26 mouse cellular contexts compared by ENCODE assay signal in genomic region chr9:25216210-25216609, GRCm38 (mm10). TPM values are rescaled to one million over a fixed set of nuclear protein-coding genes. Genes with fewer than 3 reads are reported as not detected.
DNase-seq lines count a peak whose midpoint lies in the region; ATAC-seq and TF ChIP-seq lines count a peak whose summit lies in the region.
"Had no signal": no experiment of that assay in that cellular context is flagged by ENCODE, and none has a peak within 500 bp of the region (broad histone marks: within the 10 kb centered on the region; RNA-seq: fewer than 3 reads in every experiment).

No protein-coding gene starts in this region.

- peak overlapping the region; percentile 20; the same call in 1 of the 2 replicates for H3K27ac ChIP-seq in heart, adult 2 months
- no peak overlapping the region for H3K27ac ChIP-seq in heart, embryonic 12.5 days (ENCODE audit: poor library complexity, severe bottlenecking)
- H3K27ac ChIP-seq in left cerebral cortex, adult 2 months = peak overlapping the region; percentile 41; the same call in 1 of the 2 replicates
- H3K27ac ChIP-seq in MEL (ENCODE audit: control insufficient read depth, low read depth, low read length) = no peak overlapping the region
- H3K27ac ChIP-seq: embryonic facial prominence, embryonic 13.5 days; forebrain, embryonic 10.5 days; forebrain, embryonic 15.5 days; liver, embryonic 13.5 days; midbrain, embryonic 12.5 days; neural tube, embryonic 13.5 days had no signal

- peaks cover 1% of the 10 kb centered on the region; the same call in 1 of the 2 replicates for H3K4me1 ChIP-seq in heart, adult 2 months (ENCODE audit: control insufficient read depth, insufficient read depth, low read length)
- peaks cover 41% of the 10 kb centered on the region for H3K4me1 ChIP-seq in heart, embryonic 12.5 days (replicated peaks)
- H3K4me1 ChIP-seq in MEL (ENCODE audit: control insufficient read depth in 1 of 2, insufficient read depth in 2 of 2, low read length in 2 of 2) = peaks cover 4 to 8% of the 10 kb centered on the region in 2 experiments

- TF ChIP-seq POLR2A in heart, adult 2 months (IDR thresholded peaks at IDR 0.05; ENCODE audit: insufficient read depth, low read depth, low read length) = no peak
- no peak for TF ChIP-seq POLR2A in MEL (IDR thresholded peaks at IDR 0.05; ENCODE audit: control insufficient read depth in 1 of 2, insufficient read depth in 1 of 2, low read depth in 1 of 2, low read length in 2 of 2, poor library complexity in 1 of 2)

- no peak for TF ChIP-seq CTCF in heart, adult 2 months (IDR thresholded peaks at IDR 0.05)
- TF ChIP-seq CTCF in left cerebral cortex, adult 2 months (IDR thresholded peaks at IDR 0.05) = no peak
- no peak for TF ChIP-seq CTCF in MEL (IDR thresholded peaks at IDR 0.05 in 2 of 3, conservative IDR thresholded peaks at IDR 0.05 in 1 of 3; ENCODE audit: control insufficient read depth in 1 of 3, insufficient read depth in 1 of 3, low read depth in 2 of 3, low read length in 3 of 3, poor library complexity in 1 of 3, severe bottlenecking in 1 of 3)

- no peak for TF ChIP-seq RAD21 in MEL (IDR thresholded peaks at IDR 0.05; ENCODE audit: low read depth, low read length)

- intact Hi-C loops in heart, adult 2 months (cut with DNase I) = no loop called here
- intact Hi-C loops in left cerebral cortex, adult 2 months (cut with DNase I) = no loop called here

- no peak overlapping the region for H3K4me3 ChIP-seq in heart, adult 2 months
- H3K4me3 ChIP-seq in heart, embryonic 12.5 days = no peak overlapping the region
- no peak overlapping the region for H3K4me3 ChIP-seq in left cerebral cortex, adult 2 months
- no peak overlapping the region for H3K4me3 ChIP-seq in MEL (ENCODE audit: control insufficient read depth in 1 of 2, insufficient read depth in 1 of 2, low read depth in 2 of 2, low read length in 2 of 2)
- H3K4me3 ChIP-seq: embryonic facial prominence, embryonic 13.5 days; forebrain, embryonic 10.5 days; forebrain, embryonic 15.5 days; liver, embryonic 13.5 days; midbrain, embryonic 12.5 days; neural tube, embryonic 13.5 days had no signal

- DNase-seq in heart, adult 2 months = no peak
- no peak for DNase-seq in left cerebral cortex, adult 2 months (ENCODE audit: extremely low spot score in 1 of 2, low spot score in 2 of 2)
- no peak for DNase-seq in left cerebral cortex, adult 9 months (ENCODE audit: low spot score in 2 of 2)
- DNase-seq in MEL (ENCODE audit: low read depth, low spot score) = peak; percentile 43
- no peak for DNase-seq in right cerebral cortex, postnatal 36 days (ENCODE audit: low spot score in 2 of 2)
- DNase-seq: adrenal gland, postnatal 25 days; cerebellum, adult 18-20 months; cerebellum, postnatal 14 days; gastrocnemius, postnatal 36 days; kidney, adult 18-20 months; kidney, postnatal 25 days; layer of hippocampus, postnatal 36 days; liver, embryonic 13.5 days; lung, embryonic 14.5 days; lung, postnatal 14 days; thymus, adult 2 months; thymus, postnatal 36 days had no signal

- H3K79me2 ChIP-seq in heart, adult 2 months (replicated peaks; ENCODE audit: control insufficient read depth, insufficient read depth, low read length) = no peaks in the 10 kb centered on the region
- H3K79me2 ChIP-seq in MEL (ENCODE audit: control insufficient read depth, insufficient read depth, low read length, poor library complexity) = no peaks in the 10 kb centered on the region

- 49% methylated on average over 2 of the region's 2 CpGs for WGBS in heart, adult 2 months
- 9% methylated on average over 2 of the region's 2 CpGs for WGBS in heart, embryonic 12.5 days

- H3K36me3 ChIP-seq in heart, adult 2 months (ENCODE audit: control insufficient read depth, insufficient read depth, low read length) = peaks cover 2% of the 10 kb centered on the region; the same call in 1 of the 2 replicates
- H3K36me3 ChIP-seq in heart, embryonic 12.5 days = no peaks in the 10 kb centered on the region
- peaks cover 0 to 12% of the 10 kb centered on the region in 2 experiments; a peak in 2 of 4 replicates for H3K36me3 ChIP-seq in MEL (ENCODE audit: control insufficient read depth in 1 of 2, insufficient read depth in 2 of 2, low read length in 2 of 2)
- H3K36me3 ChIP-seq: embryonic facial prominence, embryonic 13.5 days; forebrain, embryonic 10.5 days; forebrain, embryonic 15.5 days; liver, embryonic 13.5 days; midbrain, embryonic 12.5 days; neural tube, embryonic 13.5 days had no signal

- H3K9ac ChIP-seq in heart, adult 2 months (ENCODE audit: low read depth, low read length) = no peak overlapping the region
- no peak overlapping the region for H3K9ac ChIP-seq in heart, embryonic 12.5 days
- no peak overlapping the region for H3K9ac ChIP-seq in MEL (ENCODE audit: control insufficient read depth, low read depth, low read length, poor library complexity, severe bottlenecking)
- H3K9ac ChIP-seq: embryonic facial prominence, embryonic 13.5 days; forebrain, embryonic 15.5 days; liver, embryonic 13.5 days; lung, embryonic 14.5 days; midbrain, embryonic 12.5 days; neural tube, embryonic 13.5 days had no signal

- no peak overlapping the region for H3K4me2 ChIP-seq in heart, embryonic 12.5 days
- H3K4me2 ChIP-seq: embryonic facial prominence, embryonic 13.5 days; forebrain, embryonic 15.5 days; liver, embryonic 13.5 days; lung, embryonic 14.5 days; midbrain, embryonic 12.5 days; neural tube, embryonic 13.5 days had no signal

- no peaks in the 10 kb centered on the region for H3K9me3 ChIP-seq in heart, embryonic 12.5 days (replicated peaks)
- H3K9me3 ChIP-seq in MEL (replicated peaks; ENCODE audit: insufficient read depth, low read length) = no peaks in the 10 kb centered on the region
- H3K9me3 ChIP-seq: embryonic facial prominence, embryonic 13.5 days; forebrain, embryonic 10.5 days; forebrain, embryonic 15.5 days; liver, embryonic 13.5 days; midbrain, embryonic 12.5 days; neural tube, embryonic 13.5 days had no signal

- no peaks in the 10 kb centered on the region for H3K27me3 ChIP-seq in heart, adult 2 months (ENCODE audit: control insufficient read depth, insufficient read depth, low read length)
- no peaks in the 10 kb centered on the region for H3K27me3 ChIP-seq in heart, embryonic 12.5 days (replicated peaks)
- H3K27me3 ChIP-seq in MEL (ENCODE audit: control insufficient read depth in 1 of 2, insufficient read depth in 2 of 2, low read length in 2 of 2) = no peaks in the 10 kb centered on the region
- H3K27me3 ChIP-seq: embryonic facial prominence, embryonic 13.5 days; forebrain, embryonic 15.5 days; liver, embryonic 13.5 days; midbrain, embryonic 12.5 days; neural tube, embryonic 13.5 days had no signal

- no peak for TF ChIP-seq EP300 in heart, adult 2 months (IDR thresholded peaks at IDR 0.05; ENCODE audit: insufficient read depth, low read depth, low read length)
- peak; percentile 50 to 72 for TF ChIP-seq EP300 in MEL (IDR thresholded peaks at IDR 0.05; ENCODE audit: low read depth in 1 of 2, low read length in 2 of 2)

- no peak for ATAC-seq in heart, embryonic 12.5 days (ENCODE audit: insufficient number of reproducible peaks, low FRiP score)
- 0 out of 2 replicates have a peak, but pooled peaks have one; percentile 30 for ATAC-seq in megakaryocyte-erythroid progenitor cell, adult 5-6 weeks (replicated peaks; ENCODE audit: low FRiP score, low TSS enrichment, poor library complexity, severe bottlenecking)
- ATAC-seq: CD4-positive, CD25-positive, alpha-beta regulatory T cell, adult 4 months; forebrain, embryonic 15.5 days; hindbrain, embryonic 16.5 days had no signal

TF ChIP-seq in MEL, 35 proteins besides CTCF, POLR2A, EP300 and RAD21 (continues in another document):
- TF ChIP-seq MAX (IDR thresholded peaks at IDR 0.05; ENCODE audit: low read length) (no peak), USF1 (IDR thresholded peaks at IDR 0.05; ENCODE audit: low read depth, low read length) (no peak), TBP (IDR thresholded peaks at IDR 0.05; ENCODE audit: low read depth, low read length) (no peak), POLR2AphosphoS2 (IDR thresholded peaks at IDR 0.05; ENCODE audit: low read length) (no peak), NELFE (IDR thresholded peaks at IDR 0.05; ENCODE audit: low read depth, low read length) (no peak), USF2 (IDR thresholded peaks at IDR 0.05; ENCODE audit: borderline replicate concordance in 1 of 2, insufficient read depth in 1 of 2, low read depth in 1 of 2, low read length in 2 of 2) (no peak), BHLHE40 (IDR thresholded peaks at IDR 0.05; ENCODE audit: borderline replicate concordance, low read depth, low read length) (no peak), MAFK (IDR thresholded peaks at IDR 0.05; ENCODE audit: borderline replicate concordance, low read depth, low read length) (no peak), CHD1 (IDR thresholded peaks at IDR 0.05; ENCODE audit: low read depth, low read length) (no peak), JUND (IDR thresholded peaks at IDR 0.05; ENCODE audit: low read depth, low read length) (no peak), TCF12 (IDR thresholded peaks at IDR 0.05; ENCODE audit: low read depth, low read length) (0 out of 2 replicates have a peak, but pooled peaks have one; percentile 22), ELF1 (IDR thresholded peaks at IDR 0.05; ENCODE audit: low read depth, low read length) (no peak), GATA1 (IDR thresholded peaks at IDR 0.05; ENCODE audit: low read depth, low read length) (peak; percentile 67), KAT2A (conservative IDR thresholded peaks at IDR 0.05; ENCODE audit: low read depth, low read length) (no peak), HCFC1 (IDR thresholded peaks at IDR 0.05; ENCODE audit: low read depth, low read length) (no peak), UBTF (IDR thresholded peaks at IDR 0.05; ENCODE audit: borderline replicate concordance, insufficient read depth, low read depth, low read length) (no peak), RCOR1 (IDR thresholded peaks at IDR 0.05; ENCODE audit: low read depth, low read length) (peak; percentile 58), MYC (IDR thresholded peaks at IDR 0.05; ENCODE audit: low read depth, low read length) (no peak), TAL1 (IDR thresholded peaks at IDR 0.05; ENCODE audit: low read length) (peak; percentile 19; the same call in 1 of the 2 replicates), GABPA (IDR thresholded peaks at IDR 0.05; ENCODE audit: low read depth, low read length) (no peak)

RNA-seq across cellular contexts. Expression of gene Sept7, which starts 36.0 kb away (rescaled TPM):
- total RNA-seq in heart, adult 2 months (2021) = 100 to 1,000 TPM; 109 to 111 TPM
- polyA plus RNA-seq in heart, adult 2 months (2012; rRNA removed) = 15.9 and 34.6 TPM in 2 replicates
- polyA plus RNA-seq in heart, embryonic 12.5 days (2016; fragmentation: Nextera tagmentation; extraction: Ambion mirVana) = 299 and 306 TPM in 2 replicates
- total RNA-seq in left cerebral cortex, adult 2 months (2021) = 100 to 1,000 TPM; 349 to 384 TPM
- total RNA-seq in MEL (2012; rRNA removed) = 67.0 and 75.2 TPM in 2 replicates
- polyA plus RNA-seq in MEL (2012; ENCODE audit: insufficient read depth in 1 of 2, insufficient read length in 2 of 2, low read depth in 1 of 2, low replicate concordance in 2 of 2, missing spikeins in 1 of 2) = 100 to 1,000 TPM in 1 of 2 experiments, 10 to 100 TPM in 1; 66.7 to 254 TPM
- 121 and 131 TPM in 2 replicates for total RNA-seq in megakaryocyte-erythroid progenitor cell, adult 5-6 weeks (2014; fragmentation: Nextera tagmentation)
- total RNA-seq in megakaryocyte-erythroid progenitor cell, adult 5-6 weeks (2017) = 283 and 354 TPM in 2 replicates

Comparison
In these comparisons a context has a peak if more than half of its experiments do, and no peak if none do; other contexts are left out.
1. H3K27ac ChIP-seq: peak in heart, adult 2 months (single experiment) and left cerebral cortex, adult 2 months (single experiment); none in heart, embryonic 12.5 days (single experiment) and MEL (single experiment).